Mouse (Mus musculus): ENCODE data around the gene Ctdspl.

The Ctdspl gene

GRCm38 (mm10) chr9:118920798-118921515 is 5.3 kb upstream of the Ctdspl start:
- peak; percentile 19 to 54 for DNase-seq

GRCm38 (mm10) chr9:118921926-118922325 is 4.3 kb upstream of the Ctdspl start:
- no peak for DNase-seq

- DNase-seq = no peak
Measured at GRCm38 (mm10) chr9:118924554-118925085, 1.6 kb upstream of the Ctdspl start.

- DNase-seq = peak; percentile 81 to 85
Measured at GRCm38 (mm10) chr9:118925286-118926110, 755 bp upstream of the Ctdspl start.

- DNase-seq = peak in 1 of 2 experiments; percentile 14
Measured at GRCm38 (mm10) chr9:118926688-118927321, 552 bp downstream of the Ctdspl start.

- DNase-seq = no peak
Measured at GRCm38 (mm10) chr9:118927501-118927900, 1.2 kb downstream of the Ctdspl start.

GRCm38 (mm10) chr9:118928007-118928406 is 1.8 kb downstream of the Ctdspl start:
- no peak for DNase-seq

- DNase-seq = no peak
Measured at GRCm38 (mm10) chr9:118928656-118929055, 2.4 kb downstream of the Ctdspl start.

- no peak for DNase-seq
Measured at GRCm38 (mm10) chr9:118930611-118931010, 4.4 kb downstream of the Ctdspl start.

- no peak for DNase-seq
Measured at GRCm38 (mm10) chr9:118933800-118934199, 7.5 kb downstream of the Ctdspl start.

GRCm38 (mm10) chr9:118934319-118934718 is 8.1 kb downstream of the Ctdspl start:
- DNase-seq = no peak

- no peak for DNase-seq
Measured at GRCm38 (mm10) chr9:118935098-118935497, 8.8 kb downstream of the Ctdspl start.

- no peak for DNase-seq
Measured at GRCm38 (mm10) chr9:118936071-118936470, 9.8 kb downstream of the Ctdspl start.

- DNase-seq = no peak
Measured at GRCm38 (mm10) chr9:118937515-118937914, 11.3 kb downstream of the Ctdspl start.

GRCm38 (mm10) chr9:118939410-118939809 is 13.2 kb downstream of the Ctdspl start:
- DNase-seq = no peak

GRCm38 (mm10) chr9:118939831-118940230 is 13.6 kb downstream of the Ctdspl start:
- no peak for DNase-seq

- DNase-seq = no peak
Measured at GRCm38 (mm10) chr9:118940591-118941207, 14.4 kb downstream of the Ctdspl start.

- DNase-seq = no peak
Measured at GRCm38 (mm10) chr9:118942030-118942429, 15.8 kb downstream of the Ctdspl start.

- DNase-seq = no peak
Measured at GRCm38 (mm10) chr9:118943941-118944340, 17.7 kb downstream of the Ctdspl start.

GRCm38 (mm10) chr9:118944388-118944787 is 18.1 kb downstream of the Ctdspl start:
- no peak for DNase-seq

- no peak for DNase-seq
Measured at GRCm38 (mm10) chr9:118948486-118948885, 22.2 kb downstream of the Ctdspl start.

GRCm38 (mm10) chr9:118949124-118949523 is 22.9 kb downstream of the Ctdspl start:
- DNase-seq = no peak

- DNase-seq = no peak
Measured at GRCm38 (mm10) chr9:118949654-118950053, 23.4 kb downstream of the Ctdspl start.
